Mouse (Mus musculus) small intestine, adult 2 months (tissue): Measurements from ENCODE around the gene Slc17a8.

Source experiments
- CTCF ChIP-seq: fragments of 200-500 bp; IDR thresholded peaks from 2 replicates; pipeline ENCODE4 v1.5.1; 2012; ENCODE audit warnings: low read depth, mild to moderate bottlenecking, control low read depth, inconsistent platforms, low read length, moderate library complexity, mixed read lengths; ENCODE audit not compliant: insufficient replicate concordance, insufficient read length; ENCODE audit errors: extremely low read depth
- POLR2A ChIP-seq: fragments of 200-500 bp; IDR thresholded peaks from 2 replicates; pipeline ENCODE4 v1.6.1; 2012; ENCODE audit warnings: low read depth, mild to moderate bottlenecking, control low read depth, inconsistent platforms, low read length, moderate library complexity

- TF ChIP-seq POLR2A (no peak), CTCF (no peak)
These were observed 48.1 kb downstream of the Slc17a8 start for GRCm38 (mm10) chr10:89572946-89573345.
